Mouse (Mus musculus): ENCODE measurements at regions not wholly inside any gene's neighbourhood (a gene's known extent, or its start where the extent isn't known, plus 50 kb on each side); places are given as distances from the start of the nearest gene placed in this dataset.

GRCm38 (mm10) chr2:51327081-51327480, 178.2 kb upstream of the Rnd3 start:
- DNase-seq, result no peak

- no peak for DNase-seq
Measured at GRCm38 (mm10) chr2:51321676-51322075, 172.8 kb upstream of the Rnd3 start.

DNA sequence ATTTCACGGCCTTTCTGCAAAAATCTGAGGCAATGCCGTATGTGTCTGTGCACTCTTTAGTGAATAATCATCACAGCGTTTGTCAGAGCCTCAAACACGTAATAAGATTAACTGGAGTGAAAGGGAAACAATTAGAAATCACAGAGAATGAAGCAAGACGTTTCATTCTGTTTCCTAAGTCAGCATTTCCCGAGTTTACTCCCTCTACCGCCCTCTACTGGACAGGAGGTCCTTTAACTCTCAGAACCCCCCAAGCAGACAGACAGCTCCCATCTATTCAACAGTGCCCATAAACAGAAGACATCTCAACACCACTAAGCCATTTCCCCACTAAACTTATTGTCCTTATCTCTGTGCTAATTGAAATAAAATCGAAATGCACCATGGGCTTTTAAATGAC, 167.5 kb upstream of the Rnd3 start:
- DNase-seq, result no peak

DNA sequence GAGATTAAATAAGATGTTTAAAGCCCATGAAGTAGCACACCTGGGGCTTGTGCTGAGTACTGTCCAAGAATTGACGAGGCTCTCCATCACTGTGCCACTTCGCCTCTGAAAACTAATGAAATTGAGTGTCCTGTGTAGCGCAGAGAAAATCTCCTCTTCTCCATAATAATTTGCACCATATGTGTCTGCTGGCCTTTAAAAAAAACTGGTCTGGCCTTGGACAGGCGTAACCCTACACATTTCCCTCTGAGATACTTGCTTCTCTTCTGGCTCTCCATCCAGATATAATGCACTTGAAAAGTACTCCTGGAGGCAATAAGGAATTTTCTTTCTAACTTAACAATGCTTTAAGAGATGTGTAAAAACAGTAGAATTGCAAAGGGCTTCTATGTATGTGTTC, 164.5 kb upstream of the Rnd3 start:
- DNase-seq, result no peak

GRCm38 (mm10) chr2:51306257-51306656, 157.3 kb upstream of the Rnd3 start:
- no peak for DNase-seq

- DNase-seq, result no peak
Measured at GRCm38 (mm10) chr2:51305411-51305810, 156.5 kb upstream of the Rnd3 start.

GRCm38 (mm10) chr2:51304694-51305093, 155.8 kb upstream of the Rnd3 start:
- no peak for DNase-seq

DNA sequence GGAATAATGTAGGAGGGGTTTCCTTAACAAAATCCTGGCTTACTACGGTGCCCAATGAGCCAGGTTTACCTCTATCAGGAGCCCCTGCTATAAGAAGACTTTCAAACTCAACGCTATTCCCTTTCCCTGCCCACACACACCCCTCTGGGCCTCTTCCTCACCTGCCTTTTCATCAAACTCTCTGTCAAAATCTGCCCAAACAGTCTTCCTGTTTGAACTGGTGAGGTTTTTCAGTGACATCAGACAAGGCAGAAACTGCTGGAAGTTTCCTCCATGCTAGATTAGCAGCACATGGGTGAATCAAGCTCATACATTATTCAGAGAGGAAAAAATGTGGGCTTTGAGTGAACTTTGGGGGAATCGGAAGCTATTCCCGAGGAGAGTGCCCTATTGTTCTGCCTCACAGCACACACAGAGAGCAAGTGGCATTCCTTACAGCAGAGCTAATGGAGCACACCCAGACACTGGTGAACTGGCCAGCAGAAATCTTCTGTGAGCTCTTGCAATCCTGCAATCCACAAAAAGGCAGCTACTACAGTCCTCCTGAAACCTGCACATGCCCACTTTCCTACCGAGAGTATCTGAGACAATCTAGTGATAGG, 141.8 kb upstream of the Rnd3 start:
- no peak for DNase-seq

DNA sequence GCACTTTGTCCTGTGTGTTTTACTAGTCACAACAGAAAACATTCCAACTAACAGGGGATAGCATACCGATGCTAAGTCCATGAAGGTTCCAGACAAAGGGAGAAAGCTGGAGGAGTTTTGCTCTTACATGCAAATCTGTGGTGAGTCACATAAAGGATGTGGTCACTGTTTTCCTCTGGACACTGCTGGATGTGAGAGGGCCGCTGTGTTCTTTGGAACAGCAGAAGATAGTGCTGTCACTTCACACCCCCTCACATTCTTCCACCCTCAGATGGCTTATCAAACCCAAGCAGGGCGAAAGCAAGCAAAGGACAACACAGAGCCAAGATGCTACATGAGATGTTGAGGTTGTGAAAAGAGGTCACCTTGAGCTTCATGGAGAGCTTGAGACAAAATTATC, 139.8 kb upstream of the Rnd3 start:
- DNase-seq, result no peak

DNA sequence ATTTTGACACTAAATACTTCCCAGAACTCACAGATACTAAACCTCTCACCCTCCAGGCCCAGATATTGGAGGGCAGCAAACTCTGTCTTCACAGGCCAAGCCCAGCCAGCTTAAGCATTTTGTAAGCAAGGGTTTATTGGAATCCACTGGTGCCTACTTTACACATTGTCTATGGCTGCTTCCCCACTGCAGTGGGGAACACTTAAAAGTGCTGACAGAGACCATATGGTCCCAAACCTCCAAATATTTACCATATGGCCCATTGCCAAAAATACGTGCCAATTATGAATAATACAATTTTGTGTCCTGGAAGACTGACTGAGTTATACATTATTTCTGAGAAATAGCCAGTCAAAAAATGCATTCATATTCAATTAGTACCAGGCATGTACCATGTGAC, 136.7 kb upstream of the Rnd3 start:
- DNase-seq, result no peak

DNA sequence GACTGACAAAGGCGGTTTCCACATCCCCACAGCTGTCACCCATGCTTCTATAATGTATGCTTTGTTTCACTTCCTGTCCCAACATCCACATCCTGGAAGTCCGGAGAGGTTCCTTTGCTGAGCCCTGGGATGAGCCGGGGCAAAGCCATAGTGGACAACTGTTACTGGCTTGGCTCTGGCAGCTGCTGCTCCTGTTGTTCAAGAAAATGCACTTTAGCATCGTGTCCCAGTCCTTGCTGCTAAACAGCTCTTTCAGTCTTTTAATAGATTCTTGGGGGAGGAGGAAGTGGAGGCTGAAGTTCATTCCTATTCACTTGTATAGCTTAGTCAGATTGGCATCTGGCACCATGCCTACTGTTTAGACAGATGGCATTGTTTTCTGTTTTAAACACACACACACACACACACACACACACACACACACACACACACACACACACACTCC, 135.9 kb upstream of the Rnd3 start:
- DNase-seq, result no peak

GRCm38 (mm10) chr2:51279396-51280045, 130.6 kb upstream of the Rnd3 start:
- DNase-seq, result no peak

DNA sequence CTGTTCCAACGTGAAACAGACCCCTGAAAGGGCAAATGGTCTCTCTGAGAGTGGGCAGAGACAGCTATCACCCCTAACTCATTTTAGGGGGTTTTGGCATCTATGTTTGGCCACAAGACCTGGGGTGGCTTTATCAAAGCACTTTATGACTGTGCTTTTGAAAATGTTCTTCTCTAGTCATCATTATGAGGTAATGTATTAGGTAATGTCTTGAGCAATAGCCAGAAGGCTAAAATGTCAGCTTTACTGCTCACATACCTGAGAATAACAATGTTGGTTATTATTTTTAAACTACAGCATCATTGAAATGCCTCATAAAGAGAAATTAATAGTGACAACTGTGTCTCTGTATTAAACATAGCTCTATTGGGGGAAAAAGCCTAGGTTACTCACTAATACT, 129.9 kb upstream of the Rnd3 start:
- no peak for DNase-seq

GRCm38 (mm10) chr2:51278356-51278755, 129.4 kb upstream of the Rnd3 start:
- no peak for DNase-seq

- no peak for DNase-seq
Measured at GRCm38 (mm10) chr2:51276591-51276990, 127.7 kb upstream of the Rnd3 start.

- DNase-seq, result no peak
Measured at GRCm38 (mm10) chr2:51273300-51273699, 124.4 kb upstream of the Rnd3 start.

GRCm38 (mm10) chr2:51268532-51268931, 119.6 kb upstream of the Rnd3 start:
- DNase-seq, result no peak

DNA sequence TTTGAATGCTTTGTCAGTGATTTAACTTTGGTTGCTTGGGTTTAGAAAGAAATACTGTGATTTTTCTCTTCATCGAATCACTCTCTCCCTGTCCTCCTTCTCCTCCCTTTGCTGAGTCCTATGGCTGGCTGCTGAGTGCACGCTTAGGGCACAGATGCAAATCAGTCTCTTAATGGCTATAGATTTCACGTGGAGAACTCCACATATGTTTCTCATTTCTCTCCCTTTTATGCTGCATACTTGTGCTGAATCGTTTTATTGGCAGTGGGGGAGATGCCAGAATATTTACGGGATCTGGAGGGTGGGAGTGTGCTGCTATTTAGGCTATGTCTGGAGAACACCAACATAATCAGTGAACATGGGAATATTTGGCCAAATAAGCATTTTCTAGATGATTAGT, 118.8 kb upstream of the Rnd3 start:
- DNase-seq, result no peak

DNA sequence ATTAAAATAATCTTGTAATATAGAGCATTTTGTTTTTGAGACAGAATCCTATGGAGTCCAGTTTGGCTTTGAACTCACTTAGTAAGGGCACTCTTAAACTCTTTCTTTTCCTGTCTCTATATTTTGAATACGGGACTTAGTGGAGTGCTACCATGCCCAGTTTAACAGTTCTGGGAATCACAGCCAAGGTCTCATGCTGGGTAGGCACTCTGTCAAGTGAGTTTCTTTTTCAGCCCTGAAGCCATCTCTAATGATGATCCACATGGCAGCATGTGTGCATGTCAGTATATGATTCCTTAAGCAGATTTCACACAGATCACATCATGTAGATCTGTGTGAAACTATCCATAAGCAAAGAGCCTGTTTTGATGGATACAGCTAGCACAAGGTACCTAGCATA, 113.6 kb upstream of the Rnd3 start:
- no peak for DNase-seq

DNA sequence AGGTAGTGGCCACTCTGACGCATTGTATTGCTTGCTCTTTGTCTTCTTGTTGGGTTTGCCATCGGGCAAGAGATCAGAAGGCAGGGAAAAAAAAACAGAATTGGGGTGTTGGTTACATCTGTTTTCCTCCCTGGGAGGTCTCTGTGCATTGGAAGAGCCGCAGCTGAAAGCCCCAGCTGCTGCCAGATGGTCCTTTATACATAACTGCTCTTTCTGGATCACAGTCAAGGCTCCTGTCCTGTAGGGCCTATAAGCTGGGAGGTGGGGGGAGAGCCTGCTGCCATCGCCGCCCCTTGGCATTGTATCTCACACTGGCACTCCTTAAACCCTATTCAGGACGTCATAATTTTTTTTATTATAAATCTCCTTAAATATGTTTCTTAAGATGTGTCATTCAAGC, 101.9 kb upstream of the Rnd3 start:
- no peak for DNase-seq

GRCm38 (mm10) chr2:51241573-51241972, 92.7 kb upstream of the Rnd3 start:
- DNase-seq, result no peak

GRCm38 (mm10) chr2:51240000-51240399, 91.1 kb upstream of the Rnd3 start:
- no peak for DNase-seq

DNA sequence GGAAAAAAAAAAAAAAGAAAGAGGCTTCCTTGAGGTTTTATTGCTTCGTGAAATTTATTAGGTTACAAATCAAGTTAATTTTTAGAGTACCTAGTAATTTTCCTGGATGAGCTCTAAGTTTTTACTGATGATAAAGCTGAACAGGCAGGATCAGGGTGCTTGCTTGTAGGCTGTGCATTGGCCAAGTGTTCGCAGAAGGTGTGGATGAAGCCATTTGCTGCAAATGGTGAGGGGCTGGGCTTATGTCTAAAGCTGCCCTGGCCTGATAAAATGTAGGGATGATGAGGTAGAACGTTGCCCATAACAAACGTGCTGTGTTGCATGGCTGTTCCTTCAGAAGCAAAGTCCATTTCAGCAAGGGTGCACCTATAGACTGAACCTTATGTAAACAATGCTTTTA, 90.1 kb upstream of the Rnd3 start:
- DNase-seq, result no peak

GRCm38 (mm10) chr2:51238131-51238931, 89.4 kb upstream of the Rnd3 start:
- no peak for DNase-seq

Measured in thymus, adult 18-20 months (tissue).